Mouse (Mus musculus) gastrocnemius, postnatal 36 days (tissue): ENCODE data around the gene Glyr1. TPM values are rescaled to one million over a fixed set of nuclear protein-coding genes. Genes with fewer than 3 reads are reported as not detected.

ENCODE experiments used
- DNase-seq, 2 experiments: peaks; one replicate each; pipeline ENCODE4 v3.0.0; 2022
- intact Hi-C: fragments of 180-260 bp; cut with DNase I; formaldehyde crosslinking; loops from one replicate; pipeline ENCODE4 v1.15.1; 2025
- long read RNA-seq, 2 experiments: library from polyadenylated mRNA; stranded (forward); transcript quantifications; one replicate each; pipeline ENCODE4 v2.0.0; 2021
- total RNA-seq, 2 experiments: library from RNA; stranded (reverse); gene quantifications; 2 replicates each; pipeline ENCODE4 v1.2.3; 2021

Glyr1 gene
- total RNA-seq, result 10 to 100 TPM; 31.5 to 31.9 TPM
- long read RNA-seq, experiment 1, partial matches to known transcripts, result 3 of 15 reads
- long read RNA-seq, experiment 1, other reads (novel, unspliced or antisense), result 9 of 15 reads
- long read RNA-seq, experiment 2, transcript Glyr1-201 (16 exons, 3,280 nt), result minor isoform, 8 of 34 reads
- long read RNA-seq, experiment 2, transcript Glyr1-202 (16 exons, 3,292 nt), result major isoform, 11 of 34 reads
- long read RNA-seq, experiment 2, partial matches to known transcripts, result 1 of 34 reads
- long read RNA-seq, experiment 2, other reads (novel, unspliced or antisense), result 14 of 34 reads

DNA sequence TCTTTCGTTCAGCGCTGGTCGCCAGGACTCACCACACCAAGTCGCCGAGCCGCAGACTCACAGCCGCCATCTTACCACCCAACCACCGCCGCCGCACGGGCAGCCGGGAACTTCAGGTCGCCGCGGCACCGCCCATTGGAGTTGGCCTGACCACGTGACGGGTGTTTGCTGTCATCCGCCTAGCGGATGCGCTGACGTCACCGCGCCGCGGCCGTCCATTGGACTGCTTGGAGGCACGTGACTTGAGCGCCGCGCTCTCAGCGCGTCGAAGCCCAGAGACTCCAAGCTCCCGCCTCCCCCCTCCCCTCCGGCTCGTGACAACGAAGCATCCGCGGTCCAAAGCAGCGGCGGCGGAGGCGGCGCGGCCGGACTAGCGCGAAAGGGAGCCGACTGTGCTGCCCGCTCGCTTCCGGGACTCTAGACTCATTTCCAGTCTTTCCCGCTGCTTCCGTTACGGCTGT is at the start of gene Glyr1, which contains the start of gene Ubn1:
TSS of gene Glyr1 (minus strand) at position 90 of the 461 bp plus-strand sequence.
TSS of gene Ubn1 (plus strand) at position 284 of the 461 bp plus-strand sequence.
- intact Hi-C loops, result loop anchor here (5.0 kb wide), 1 partner anchor 92 kb away; no protein-coding TSS in a partner anchor
- DNase-seq, result peak; percentile 96 to 99

- intact Hi-C loops, result no loop called here
Measured at GRCm38 (mm10) chr16:5096504-5096903, 46.8 kb upstream of the Glyr1 start.

GRCm38 (mm10) chr16:5093285-5093684 is 43.6 kb upstream of the Glyr1 start:
- intact Hi-C loops, result no loop called here
- no peak for DNase-seq

More at GRCm38 (mm10) chr16:5096504-5096903, 46.8 kb upstream of the Glyr1 start:
- no peak for DNase-seq

GRCm38 (mm10) chr16:5089021-5089420 is 39.4 kb upstream of the Glyr1 start:
- intact Hi-C loops, result no loop called here
- DNase-seq, result no peak

DNA sequence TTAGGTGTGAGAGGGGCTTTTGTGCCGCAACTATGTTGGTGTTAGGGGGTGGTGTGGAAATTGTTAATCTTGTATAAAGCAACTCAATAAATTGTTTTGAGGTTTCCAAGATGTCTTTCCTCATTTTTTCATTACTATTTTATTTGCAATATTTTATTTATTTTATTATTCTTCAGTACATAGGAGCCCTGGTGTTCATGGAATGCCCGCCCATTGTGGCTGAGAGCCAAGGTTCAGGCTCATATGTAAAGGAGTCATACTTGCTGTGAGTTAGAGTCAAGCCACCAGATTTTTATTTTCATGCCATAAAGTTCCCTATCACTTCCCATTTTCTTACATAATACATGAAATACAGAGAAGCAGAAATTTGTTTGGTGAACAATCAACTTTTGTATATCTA is 36.5 kb upstream of the Glyr1 start:
- no peak for DNase-seq
- intact Hi-C loops, result no loop called here

DNA sequence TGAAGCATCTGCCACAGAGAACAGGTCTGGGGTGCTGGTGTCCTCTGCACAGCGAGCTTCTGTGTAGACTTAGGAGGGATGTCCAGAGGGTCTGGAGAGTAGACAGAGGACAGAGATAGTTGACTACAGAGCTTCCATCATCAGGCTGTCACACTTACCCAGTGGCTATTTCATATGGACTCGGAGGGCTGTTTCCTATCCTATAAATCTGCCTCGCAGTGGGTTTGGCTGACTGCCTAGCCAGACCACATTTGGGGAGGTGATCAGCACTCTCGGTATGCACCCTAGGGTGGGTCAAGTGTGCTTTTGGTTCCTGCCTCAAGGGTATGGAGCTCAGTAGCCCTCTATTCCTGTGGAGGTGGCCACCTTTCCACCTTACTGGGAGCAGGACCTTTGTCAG is 35.5 kb upstream of the Glyr1 start:
- no peak for DNase-seq
- intact Hi-C loops, result no loop called here

GRCm38 (mm10) chr16:5074341-5074740 is 24.7 kb upstream of the Glyr1 start:
- intact Hi-C loops, result no loop called here
- no peak for DNase-seq

GRCm38 (mm10) chr16:5071974-5072373 is 22.3 kb upstream of the Glyr1 start:
- DNase-seq, result no peak
- intact Hi-C loops, result no loop called here

DNA sequence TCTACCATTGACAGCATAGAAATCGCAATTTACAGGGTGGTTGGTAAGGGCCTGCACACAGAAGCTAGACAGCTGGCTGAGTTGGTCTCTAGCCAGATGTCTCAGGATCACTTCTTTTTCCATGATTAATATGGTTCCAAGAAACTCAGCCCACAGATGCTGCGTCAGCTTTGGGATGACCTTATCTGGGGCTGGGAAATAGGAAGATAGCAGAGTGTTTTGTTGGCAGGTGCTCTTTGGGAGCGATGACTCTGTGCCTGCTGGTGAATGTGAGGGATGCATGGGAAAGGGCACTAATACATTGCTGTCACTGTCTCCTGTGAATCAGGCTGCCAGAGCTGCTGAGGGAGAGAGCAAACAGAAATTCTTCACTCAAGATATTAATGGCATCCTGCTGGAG is 20.7 kb upstream of the Glyr1 start:
- no peak for DNase-seq
- intact Hi-C loops, result no loop called here

GRCm38 (mm10) chr16:5063472-5063871 is 13.8 kb upstream of the Glyr1 start:
- intact Hi-C loops, result loop anchor here (5.0 kb wide), 1 partner anchor 134 kb away; no protein-coding TSS in a partner anchor

GRCm38 (mm10) chr16:5058114-5058513 is 8.5 kb upstream of the Glyr1 start:
- intact Hi-C loops, result no loop called here
- no peak for DNase-seq

More at GRCm38 (mm10) chr16:5063472-5063871, 13.8 kb upstream of the Glyr1 start:
- no peak for DNase-seq

GRCm38 (mm10) chr16:5050251-5051110 is 818 bp upstream of the Glyr1 start:
- intact Hi-C loops, result loop anchor here (5.0 kb wide), 1 partner anchor 92 kb away; no protein-coding TSS in a partner anchor
- DNase-seq, result peak; percentile 70 to 75

- peak in 1 of 2 experiments; percentile 20 for DNase-seq
- intact Hi-C loops, result no loop called here
Measured at GRCm38 (mm10) chr16:5049182-5049773, 385 bp downstream of the Glyr1 start.

GRCm38 (mm10) chr16:5045322-5045721 is 4.3 kb downstream of the Glyr1 start:
- no peak for DNase-seq
- intact Hi-C loops, result no loop called here

DNA sequence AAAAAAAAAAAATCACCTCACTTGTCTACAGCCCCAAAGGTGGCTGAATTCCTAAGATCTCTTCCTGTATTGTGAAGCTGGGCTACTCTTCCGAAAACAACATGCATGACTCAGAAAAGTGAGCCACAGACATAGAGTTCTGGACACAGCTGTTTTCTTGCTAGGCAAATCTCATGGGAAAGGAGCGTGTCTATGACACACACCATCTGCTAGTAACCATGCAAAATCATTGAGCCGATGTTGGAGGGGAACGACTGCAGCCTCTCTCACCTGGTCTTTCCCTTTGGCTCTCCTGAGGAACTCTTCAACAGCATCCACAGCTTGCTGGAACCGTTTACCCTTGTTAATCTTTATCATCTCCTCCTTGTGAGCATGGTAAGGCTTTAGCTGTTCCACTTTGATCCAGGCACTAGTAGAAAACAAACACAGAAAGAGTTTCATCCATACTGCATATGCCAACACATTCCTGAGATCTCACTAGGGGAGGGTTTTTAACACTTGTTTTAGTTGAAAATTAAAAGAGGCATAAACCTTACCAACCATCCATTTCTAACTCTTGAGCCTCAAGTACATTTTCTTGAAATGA is 12.9 kb downstream of the Glyr1 start:
- DNase-seq, result no peak
- intact Hi-C loops, result no loop called here

DNA sequence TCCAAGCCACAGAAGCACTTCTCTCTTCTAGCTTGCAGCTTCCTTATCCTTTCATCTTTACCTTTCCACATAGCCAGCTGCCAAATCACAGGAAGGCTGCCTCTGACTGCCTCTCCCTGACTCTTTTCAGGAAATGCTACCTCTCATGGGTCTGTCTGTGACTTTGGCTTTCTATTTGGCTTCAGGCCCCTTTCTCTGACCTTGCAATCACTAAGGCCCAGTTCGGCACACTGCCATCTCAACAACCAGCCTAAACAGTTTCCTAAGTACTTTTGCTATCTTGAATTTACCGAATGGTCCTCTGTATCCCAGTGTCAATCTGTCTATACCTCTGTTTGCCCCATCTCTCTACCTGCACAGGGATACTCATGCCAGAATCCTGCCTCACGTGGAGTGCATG is 14.1 kb downstream of the Glyr1 start:
- intact Hi-C loops, result no loop called here
- no peak for DNase-seq

GRCm38 (mm10) chr16:5029847-5030246 is 19.8 kb downstream of the Glyr1 start:
- intact Hi-C loops, result no loop called here
- DNase-seq, result no peak

DNA sequence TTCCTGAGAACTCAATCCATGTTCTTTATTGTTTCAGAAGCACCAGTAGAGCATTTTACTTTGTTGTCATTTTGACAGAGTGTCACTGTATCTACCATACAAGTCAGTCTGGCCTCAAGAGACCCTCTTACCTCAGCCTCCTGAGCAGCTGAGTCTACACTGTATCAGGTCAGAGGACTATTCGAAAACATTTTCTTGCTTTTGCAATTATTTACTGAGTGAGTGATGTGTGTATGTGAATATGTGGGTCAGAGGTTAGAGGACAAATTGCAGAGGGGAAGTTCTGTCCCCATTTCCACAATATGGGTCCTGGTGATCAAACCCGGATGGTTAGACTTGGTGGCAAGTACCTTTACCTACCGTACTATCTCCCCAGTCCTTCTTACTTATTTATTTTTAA is 25.6 kb downstream of the Glyr1 start:
- intact Hi-C loops, result no loop called here
- DNase-seq, result no peak

DNA sequence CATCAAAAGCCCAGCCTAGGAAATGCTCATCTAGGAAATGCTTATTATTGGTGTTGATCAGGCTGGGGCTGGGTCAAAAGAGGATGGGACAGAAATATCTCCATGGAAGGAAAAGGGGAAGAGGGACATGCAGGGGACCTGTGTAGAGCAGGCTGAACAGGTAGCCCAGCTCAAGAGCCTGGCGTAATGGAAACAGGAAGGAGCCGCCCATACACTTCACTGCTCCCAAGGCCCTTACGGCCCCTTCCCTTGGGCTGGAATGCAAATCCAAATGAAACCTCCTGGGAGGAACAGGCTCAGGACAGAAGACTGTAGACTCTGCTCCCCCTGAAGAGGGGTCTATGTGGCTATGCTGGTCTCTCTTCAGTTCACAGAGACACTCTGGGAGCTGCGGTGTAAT is 35.1 kb downstream of the Glyr1 start:
- intact Hi-C loops, result no loop called here
- no peak for DNase-seq

DNA sequence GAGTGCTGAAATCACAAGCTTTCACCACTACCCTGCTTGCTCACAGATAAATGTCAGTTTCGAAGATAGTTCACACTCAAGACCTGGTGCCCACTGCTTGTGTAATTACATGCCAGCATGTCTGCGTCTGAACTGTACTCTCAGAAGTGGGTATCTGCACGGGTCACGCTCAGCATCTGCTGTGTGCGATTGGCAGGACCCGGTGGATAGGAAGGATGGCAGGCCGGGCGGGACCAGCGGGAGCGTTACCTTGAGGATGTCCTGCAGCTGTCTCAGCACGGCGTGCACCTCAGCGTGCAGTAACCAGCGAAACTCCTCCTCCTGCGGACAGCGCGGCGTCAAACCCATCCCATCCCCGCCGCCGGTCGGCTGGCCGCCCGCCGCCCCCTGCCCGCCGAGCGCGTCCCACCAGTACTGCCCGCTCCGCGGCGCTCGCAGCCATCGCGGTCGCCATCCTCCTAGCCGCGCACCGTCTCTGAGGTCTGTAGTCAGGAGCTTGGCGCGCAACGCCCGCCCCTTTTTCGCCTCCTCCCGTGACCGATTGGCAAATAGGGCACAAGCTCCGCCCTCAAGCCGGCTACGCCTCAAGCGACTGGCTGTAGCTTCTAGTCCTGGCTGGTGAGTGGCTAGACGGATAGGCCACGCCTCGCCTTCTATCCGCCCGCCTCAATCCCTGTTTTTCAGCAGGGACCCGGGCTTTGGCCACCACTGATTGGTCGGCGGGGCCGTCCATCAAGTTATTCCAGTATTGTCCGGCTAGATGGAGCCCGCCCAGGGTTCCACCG is 36.4 kb downstream of the Glyr1 start, which contains the start of gene Rogdi:
TSS of gene Rogdi (minus strand) at position 500 of the 785 bp plus-strand sequence.
- intact Hi-C loops, result no loop called here
- peak; percentile 94 to 97 for DNase-seq
